Mouse (Mus musculus): ENCODE data around the gene Unc50. TPM values are rescaled to one million over a fixed set of nuclear protein-coding genes. Genes with fewer than 3 reads are reported as not detected.

Unc50 gene
- polyA plus RNA-seq, 1 experiment from 2014 or later = 113 TPM

DNA sequence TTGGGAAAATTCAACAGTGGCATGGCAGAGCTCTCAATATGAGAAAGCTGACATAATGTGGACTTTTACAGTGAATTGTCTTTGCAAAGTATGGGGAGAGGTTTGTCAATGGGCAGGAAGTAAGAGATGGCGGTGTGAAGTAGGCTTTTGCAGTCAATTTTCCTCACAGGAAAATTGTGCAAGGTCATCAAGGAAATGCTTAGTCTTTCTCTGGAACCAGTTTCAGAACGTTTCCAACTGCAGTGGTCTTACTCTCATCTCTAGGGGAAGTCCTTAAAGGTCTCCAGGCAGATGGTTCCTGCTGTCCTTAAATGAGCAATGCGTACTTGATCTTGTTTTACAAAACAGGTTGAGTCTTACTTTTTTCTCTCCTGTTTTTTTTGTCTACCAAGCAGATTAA, 57.1 kb downstream of the Unc50 start:
- no peaks in the 10 kb centered on the region for H3K4me1 ChIP-seq (replicated peaks; ENCODE audit: control insufficient read depth, insufficient read depth, low read length)
- no peak for ATAC-seq (replicated peaks; ENCODE audit: low FRiP score)
- no peak overlapping the region for H3K4me2 ChIP-seq
- no peak overlapping the region for H3K4me3 ChIP-seq (ENCODE audit: low read depth, low read length)
- no peak for DNase-seq (ENCODE audit: low spot score)
- H3K36me3 ChIP-seq (ENCODE audit: control insufficient read depth, insufficient read depth, low read length) = no peaks in the 10 kb centered on the region
- H3K27ac ChIP-seq (ENCODE audit: low read depth, low read length) = no peak overlapping the region
- no peaks in the 10 kb centered on the region for H3K9me3 ChIP-seq (ENCODE audit: control insufficient read depth, low read length)
- no peak overlapping the region for H3K9ac ChIP-seq (ENCODE audit: low read depth, low read length)
- 61% methylated on average over 3 of the region's 3 CpGs for WGBS
- H3K27me3 ChIP-seq (replicated peaks; ENCODE audit: control insufficient read depth, insufficient read depth, low read length) = no peaks in the 10 kb centered on the region

DNA sequence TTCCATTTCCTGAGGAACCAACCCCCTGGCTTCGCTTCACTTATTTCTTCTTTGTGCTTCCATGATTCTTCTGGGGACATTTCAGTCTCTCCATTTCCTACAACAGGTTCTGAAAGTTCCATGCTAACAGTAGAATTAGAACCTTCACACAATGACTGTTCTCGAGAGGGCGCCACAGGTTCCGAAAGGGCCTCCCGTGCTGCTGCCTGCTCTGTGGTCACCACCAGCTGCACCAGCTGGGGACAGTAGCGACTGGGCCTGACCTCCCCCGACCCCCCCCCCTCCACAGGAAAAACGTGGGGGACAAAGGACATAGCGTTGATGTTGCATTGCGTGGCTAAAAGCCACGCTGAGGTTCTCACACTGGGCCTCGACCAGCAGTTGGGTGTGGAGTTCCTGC, 58.6 kb downstream of the Unc50 start:
- Histone ChIP-seq H3K4me2 (no peak overlapping the region), H3K9me3 (ENCODE audit: control insufficient read depth, low read length) (no peaks in the 10 kb centered on the region), H3K4me1 (replicated peaks; ENCODE audit: control insufficient read depth, insufficient read depth, low read length) (no peaks in the 10 kb centered on the region), H3K27me3 (replicated peaks; ENCODE audit: control insufficient read depth, insufficient read depth, low read length) (no peaks in the 10 kb centered on the region), H3K4me3 (ENCODE audit: low read depth, low read length) (no peak overlapping the region), H3K27ac (ENCODE audit: low read depth, low read length) (no peak overlapping the region), H3K36me3 (ENCODE audit: control insufficient read depth, insufficient read depth, low read length) (no peaks in the 10 kb centered on the region), H3K9ac (ENCODE audit: low read depth, low read length) (no peak overlapping the region)
- WGBS = 73% methylated on average over 12 of the region's 12 CpGs
- no peak for ATAC-seq (replicated peaks; ENCODE audit: low FRiP score)
- DNase-seq (ENCODE audit: low spot score) = no peak

Other genes starting within 250 kb of the Unc50 start
- gene Cnga3, start 215.7 kb upstream of the Unc50 start, polyA plus RNA-seq (2014; fragmentation: Nextera tagmentation; extraction: Ambion mirVana) = not detected in 2 replicates
- gene Inpp4a, start 130.3 kb upstream of the Unc50 start, polyA plus RNA-seq (2014; fragmentation: Nextera tagmentation; extraction: Ambion mirVana) = 6.0 and 6.8 TPM in 2 replicates
- gene Coa5, start within 50 bp of the Unc50 start, polyA plus RNA-seq (2014; fragmentation: Nextera tagmentation; extraction: Ambion mirVana) = 71.8 and 80.9 TPM in 2 replicates
- 2.6 TPM in 2 replicates for gene Mgat4a, start 110.9 kb downstream of the Unc50 start, polyA plus RNA-seq (2014; fragmentation: Nextera tagmentation; extraction: Ambion mirVana)